Comparison of ENCODE assay signal across 8 mouse cellular contexts in genomic region chr11:58914461-58915028, GRCm38 (mm10). TPM values are rescaled to one million over a fixed set of nuclear protein-coding genes. Genes with fewer than 3 reads are reported as not detected.
DNase-seq lines count a peak whose midpoint lies in the region; ATAC-seq and TF ChIP-seq lines count a peak whose summit lies in the region.

No protein-coding gene starts in this region.

- 0 out of 2 replicates have a peak overlapping the region, but pooled peaks have one; percentile 9 for H3K9ac ChIP-seq in midbrain, postnatal 0 days (replicated peaks; ENCODE audit: low read length, poor library complexity, severe bottlenecking)

- H3K27ac ChIP-seq in hindbrain, embryonic 10.5 days, result peak overlapping the region; percentile 84
- no peak overlapping the region for H3K27ac ChIP-seq in midbrain, postnatal 0 days (ENCODE audit: low read depth, low read length)

- no peaks in the 10 kb centered on the region for H3K9me3 ChIP-seq in hindbrain, embryonic 10.5 days
- no peaks in the 10 kb centered on the region for H3K9me3 ChIP-seq in midbrain, postnatal 0 days (ENCODE audit: low read length)

- peak; percentile 7 for DNase-seq in urinary bladder, postnatal 25 days (ENCODE audit: low spot score)
- no peak for DNase-seq in urinary bladder, postnatal 4 days (ENCODE audit: low spot score in 2 of 2)
- DNase-seq in embryo, embryonic 10.5 days (ENCODE audit: low spot score), result peak; percentile 73
- peak; percentile 40 for DNase-seq in hindbrain, embryonic 10.5 days (ENCODE audit: low spot score)
- DNase-seq in liver, result peak; percentile 68
- DNase-seq in midbrain, postnatal 0 days (ENCODE audit: low spot score), result peak; percentile 70
- no peak for DNase-seq in layer of hippocampus, adult 11-12 months (ENCODE audit: low spot score)

- no peak for ATAC-seq in midbrain, postnatal 0 days (ENCODE audit: low FRiP score)
- no peak for ATAC-seq in monocyte, adult 5-6 weeks (replicated peaks; ENCODE audit: insufficient number of reproducible peaks, low FRiP score, low TSS enrichment, poor library complexity, severe bottlenecking)

- peaks cover 2% of the 10 kb centered on the region; the same call in 1 of the 2 replicates for H3K27me3 ChIP-seq in hindbrain, embryonic 10.5 days (ENCODE audit: insufficient read depth, poor library complexity, severe bottlenecking)
- no peaks in the 10 kb centered on the region for H3K27me3 ChIP-seq in midbrain, postnatal 0 days (ENCODE audit: insufficient read depth, low read length)

- peak overlapping the region; percentile 44 for H3K4me2 ChIP-seq in midbrain, postnatal 0 days (ENCODE audit: low read depth, low read length, poor library complexity, severe bottlenecking)

- TF ChIP-seq CTCF in midbrain, postnatal 0 days (IDR thresholded peaks at IDR 0.05), result peak; percentile 86

- WGBS in hindbrain, embryonic 10.5 days, result 17% methylated on average over 17 of the region's 17 CpGs
- WGBS in midbrain, postnatal 0 days, result 17% methylated on average over 17 of the region's 17 CpGs

- H3K36me3 ChIP-seq in hindbrain, embryonic 10.5 days, result no peaks in the 10 kb centered on the region
- H3K36me3 ChIP-seq in midbrain, postnatal 0 days (ENCODE audit: insufficient read depth, low read length), result no peaks in the 10 kb centered on the region

- H3K4me3 ChIP-seq in hindbrain, embryonic 10.5 days, result peak overlapping the region; percentile 48
- peak overlapping the region; percentile 20 for H3K4me3 ChIP-seq in midbrain, postnatal 0 days (ENCODE audit: low read depth, low read length)

- peaks cover 10% of the 10 kb centered on the region for H3K4me1 ChIP-seq in hindbrain, embryonic 10.5 days (replicated peaks)
- H3K4me1 ChIP-seq in midbrain, postnatal 0 days (ENCODE audit: insufficient read depth, low read length), result no peaks in the 10 kb centered on the region

RNA-seq across cellular contexts. Expression of gene Btnl10, which starts 3.2 kb away (rescaled TPM):
- 0.05 TPM in 1 of 2 replicates, not detected in the other for polyA plus RNA-seq in hindbrain, embryonic 10.5 days (2016; fragmentation: Nextera tagmentation; extraction: Ambion mirVana)
- 0.16 and 0.24 TPM in 2 replicates for total RNA-seq in midbrain, postnatal 0 days (2014; rRNA removed)
- polyA plus RNA-seq in midbrain, postnatal 0 days (2015; fragmentation: Nextera tagmentation; extraction: Ambion mirVana), result not detected in 2 replicates
- not detected in 3 replicates for total RNA-seq in monocyte, adult 5-6 weeks (2017)

RNA-seq across cellular contexts. Expression of gene Zfp39, which starts 10.5 kb away (rescaled TPM):
- polyA plus RNA-seq in hindbrain, embryonic 10.5 days (2016; fragmentation: Nextera tagmentation; extraction: Ambion mirVana), result 4.3 and 4.7 TPM in 2 replicates
- 9.1 and 9.5 TPM in 2 replicates for total RNA-seq in midbrain, postnatal 0 days (2014; rRNA removed)
- polyA plus RNA-seq in midbrain, postnatal 0 days (2015; fragmentation: Nextera tagmentation; extraction: Ambion mirVana), result 5.3 and 7.5 TPM in 2 replicates
- 9.4 to 12.8 TPM (median 10.7 TPM) in 3 replicates for total RNA-seq in monocyte, adult 5-6 weeks (2017)

RNA-seq across cellular contexts. Expression of gene Rnf187, which starts 24.2 kb away (rescaled TPM):
- 297 and 381 TPM in 2 replicates for polyA plus RNA-seq in hindbrain, embryonic 10.5 days (2016; fragmentation: Nextera tagmentation; extraction: Ambion mirVana)
- total RNA-seq in midbrain, postnatal 0 days (2014; rRNA removed), result 925 and 964 TPM in 2 replicates
- 700 and 703 TPM in 2 replicates for polyA plus RNA-seq in midbrain, postnatal 0 days (2015; fragmentation: Nextera tagmentation; extraction: Ambion mirVana)
- 42.2 to 79.7 TPM (median 47.8 TPM) in 3 replicates for total RNA-seq in monocyte, adult 5-6 weeks (2017)

RNA-seq across cellular contexts. Expression of gene Hist3h2ba, which starts 34.2 kb away (rescaled TPM):
- 39.0 and 115 TPM in 2 replicates for polyA plus RNA-seq in hindbrain, embryonic 10.5 days (2016; fragmentation: Nextera tagmentation; extraction: Ambion mirVana)
- total RNA-seq in midbrain, postnatal 0 days (2014; rRNA removed), result 552 and 1,117 TPM in 2 replicates
- polyA plus RNA-seq in midbrain, postnatal 0 days (2015; fragmentation: Nextera tagmentation; extraction: Ambion mirVana), result 114 and 126 TPM in 2 replicates
- 1.7 TPM in 2 of 3 replicates, not detected in the other for total RNA-seq in monocyte, adult 5-6 weeks (2017)

RNA-seq across cellular contexts. Expression of gene Hist3h2a, which starts 39.9 kb away (rescaled TPM):
- 25.4 and 49.0 TPM in 2 replicates for polyA plus RNA-seq in hindbrain, embryonic 10.5 days (2016; fragmentation: Nextera tagmentation; extraction: Ambion mirVana)
- 163 and 242 TPM in 2 replicates for total RNA-seq in midbrain, postnatal 0 days (2014; rRNA removed)
- 42.0 and 46.2 TPM in 2 replicates for polyA plus RNA-seq in midbrain, postnatal 0 days (2015; fragmentation: Nextera tagmentation; extraction: Ambion mirVana)
- total RNA-seq in monocyte, adult 5-6 weeks (2017), result 35.6 to 52.4 TPM (median 42.1 TPM) in 3 replicates

Comparison
In these comparisons a context has a peak if more than half of its experiments do, and no peak if none do; other contexts are left out.
1. DNase-seq: peak in urinary bladder, postnatal 25 days (single experiment), embryo, embryonic 10.5 days (single experiment), hindbrain, embryonic 10.5 days (single experiment), liver (single experiment) and midbrain, postnatal 0 days (single experiment); none in urinary bladder, postnatal 4 days (0 of 2) and layer of hippocampus, adult 11-12 months (single experiment).
2. RNA of gene Rnf187, which starts 24.2 kb away (total RNA-seq): 925 to 964 TPM in midbrain, postnatal 0 days; 42.2 to 79.7 TPM in monocyte, adult 5-6 weeks; every median in the first group is over 10 times any median in the second.